Mouse (Mus musculus): ENCODE measurements around the gene Plcxd2. TPM values are rescaled to one million over a fixed set of nuclear protein-coding genes. Genes with fewer than 3 reads are reported as not detected.

Gene Plcxd2
- total RNA-seq, 1 experiment from 2014 or later, result 3.2 TPM

Other genes starting within 250 kb of the Plcxd2 start
- gene Phldb2, start 56.6 kb downstream of the Plcxd2 start, total RNA-seq (2017), result 0.87 TPM in 1 of 3 replicates, not detected in the others
- 15.3 to 51.1 TPM (median 22.0 TPM) in 3 replicates for gene Cd96, start 110.0 kb upstream of the Plcxd2 start, total RNA-seq (2017)
- gene Gm4737, start 144.9 kb upstream of the Plcxd2 start, total RNA-seq (2017), result 2.2 to 4.3 TPM (median 3.3 TPM) in 3 replicates

Measured in monocyte, adult 5-6 weeks (primary cell).